Mouse (Mus musculus) limb, embryonic 15.5 days (tissue): Measurements from ENCODE around the gene Ttn. TPM values are rescaled to one million over a fixed set of nuclear protein-coding genes. Genes with fewer than 3 reads are reported as not detected.

ENCODE experiments used
- ATAC-seq: fragments of 200-750 bp; cut with Nextera tagmentation; 2 replicates; pipeline ENCODE4 v1.8.0; 2017; ENCODE audit warnings: low read depth, moderate TSS enrichment; ENCODE audit not compliant: insufficient number of reproducible peaks, low FRiP score, low TSS enrichment
- H3K27ac ChIP-seq: fragments of 300-500 bp; sonication (generic); 2 replicates; pipeline ENCODE4 v1.5.1; 2015; ENCODE audit warnings: moderate library complexity, mild to moderate bottlenecking, inconsistent platforms
- H3K27me3 ChIP-seq: fragments of 300-500 bp; sonication (generic); 2 replicates; pipeline ENCODE4 v1.6.1; 2015; ENCODE audit warnings: inconsistent platforms
- H3K36me3 ChIP-seq: fragments of 300-500 bp; sonication (generic); 2 replicates; pipeline ENCODE4 v1.6.1; 2015; ENCODE audit warnings: inconsistent platforms
- H3K4me1 ChIP-seq: fragments of 300-500 bp; sonication (generic); 2 replicates; pipeline ENCODE4 v1.6.1; 2015; ENCODE audit warnings: inconsistent platforms
- H3K4me2 ChIP-seq: fragments of 300-500 bp; sonication (generic); 2 replicates; pipeline ENCODE4 v1.6.1; 2015; ENCODE audit warnings: mild to moderate bottlenecking, inconsistent platforms
- H3K4me3 ChIP-seq: fragments of 300-500 bp; sonication (generic); 2 replicates; pipeline ENCODE4 v1.5.1; 2015; ENCODE audit warnings: mild to moderate bottlenecking, inconsistent platforms
- H3K9ac ChIP-seq: fragments of 300-500 bp; sonication (generic); 2 replicates; pipeline ENCODE4 v1.6.1; 2015; ENCODE audit warnings: inconsistent platforms
- H3K9me3 ChIP-seq: fragments of 300-500 bp; sonication (generic); 2 replicates; pipeline ENCODE4 v1.6.1; 2016; ENCODE audit warnings: inconsistent platforms
- WGBS: fragments of 180-500 bp; shearing (Covaris S2); methylation state at CpG from one replicate; pipeline ENCODE4 v1.1.7; 2015; 5-methylcytosine and 5-hydroxymethylcytosine counted together
- polyA plus RNA-seq: library from polyadenylated mRNA; unstranded; fragments of >200 nt; fragmentation: Nextera tagmentation; extraction: Ambion mirVana; gene quantifications from 2 replicates; pipeline ENCODE4 v1.2.1, GENCODE M21; 2015

The Ttn gene
- polyA plus RNA-seq, 1 experiment from 2014 or later = 102 TPM

- Histone ChIP-seq H3K4me3 (no peak overlapping the region), H3K9ac (no peak overlapping the region), H3K27me3 (no peaks in the 10 kb centered on the region), H3K27ac (no peak overlapping the region), H3K4me1 (no peaks in the 10 kb centered on the region), H3K9me3 (no peaks in the 10 kb centered on the region), H3K4me2 (no peak overlapping the region), H3K36me3 (no peaks in the 10 kb centered on the region)
- ATAC-seq = no peak
- WGBS = 91% methylated on average over 10 of the region's 10 CpGs
Measured at GRCm38 (mm10) chr2:76961420-76962044, 20.8 kb downstream of the Ttn start.

DNA sequence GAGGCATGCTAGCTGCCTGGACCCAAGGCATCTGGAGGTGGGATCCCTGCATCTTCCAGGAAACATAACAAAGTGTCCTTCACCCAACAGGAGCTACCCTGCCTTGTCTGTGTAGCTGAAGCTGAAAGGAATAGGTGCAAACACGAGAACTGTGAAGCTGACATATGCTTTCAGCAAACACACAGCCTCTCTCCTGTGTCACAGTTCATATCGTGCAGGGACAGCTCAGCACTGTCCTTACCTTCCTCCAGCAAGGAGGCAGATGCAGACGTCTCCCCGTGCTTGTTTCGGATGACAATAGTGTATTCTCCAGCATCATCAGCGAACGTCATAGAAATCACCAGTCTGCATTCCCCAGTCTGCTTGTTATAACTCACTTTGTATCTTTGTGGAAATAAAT, 32.6 kb downstream of the Ttn start:
- WGBS = 78% methylated on average over 7 of the region's 7 CpGs
- no peaks in the 10 kb centered on the region for H3K36me3 ChIP-seq
- ATAC-seq = no peak
- H3K27me3 ChIP-seq = no peaks in the 10 kb centered on the region
- no peaks in the 10 kb centered on the region for H3K9me3 ChIP-seq
- no peak overlapping the region for H3K9ac ChIP-seq
- H3K4me1 ChIP-seq = no peaks in the 10 kb centered on the region
- no peak overlapping the region for H3K4me2 ChIP-seq
- no peak overlapping the region for H3K4me3 ChIP-seq
- no peak overlapping the region for H3K27ac ChIP-seq

GRCm38 (mm10) chr2:76938515-76938914, 43.8 kb downstream of the Ttn start:
- Histone ChIP-seq H3K27me3 (no peaks in the 10 kb centered on the region), H3K36me3 (no peaks in the 10 kb centered on the region), H3K27ac (no peak overlapping the region), H3K4me3 (no peak overlapping the region), H3K4me1 (no peaks in the 10 kb centered on the region), H3K9me3 (no peaks in the 10 kb centered on the region), H3K4me2 (no peak overlapping the region), H3K9ac (no peak overlapping the region)
- WGBS = 56% methylated on average over 10 of the region's 10 CpGs
- ATAC-seq = no peak

DNA sequence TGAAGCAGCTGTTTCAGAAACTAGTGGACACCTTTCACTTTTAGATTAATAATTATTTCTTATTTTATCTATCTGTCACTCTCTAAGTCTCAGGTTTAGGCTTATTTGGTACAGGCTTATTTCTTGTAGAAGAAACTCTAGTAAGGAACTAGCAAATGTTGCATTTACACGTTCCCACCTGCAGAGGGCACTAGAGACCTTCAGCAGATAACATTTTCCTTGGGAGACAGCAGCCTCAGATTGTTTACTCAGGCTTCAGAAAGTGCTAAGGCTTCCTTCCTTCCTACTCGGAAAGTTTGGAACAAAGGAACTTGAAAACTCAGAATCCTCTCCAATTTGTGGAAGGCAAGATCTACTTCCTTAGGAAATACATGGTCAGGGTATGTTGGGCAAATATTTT, 52.6 kb downstream of the Ttn start:
- Histone ChIP-seq H3K36me3 (no peaks in the 10 kb centered on the region), H3K9ac (no peak overlapping the region), H3K9me3 (no peaks in the 10 kb centered on the region), H3K27ac (no peak overlapping the region), H3K4me3 (no peak overlapping the region), H3K4me1 (no peaks in the 10 kb centered on the region), H3K4me2 (no peak overlapping the region), H3K27me3 (no peaks in the 10 kb centered on the region)
- WGBS = 3% methylated on average over 2 of the region's 2 CpGs
- ATAC-seq = no peak

DNA sequence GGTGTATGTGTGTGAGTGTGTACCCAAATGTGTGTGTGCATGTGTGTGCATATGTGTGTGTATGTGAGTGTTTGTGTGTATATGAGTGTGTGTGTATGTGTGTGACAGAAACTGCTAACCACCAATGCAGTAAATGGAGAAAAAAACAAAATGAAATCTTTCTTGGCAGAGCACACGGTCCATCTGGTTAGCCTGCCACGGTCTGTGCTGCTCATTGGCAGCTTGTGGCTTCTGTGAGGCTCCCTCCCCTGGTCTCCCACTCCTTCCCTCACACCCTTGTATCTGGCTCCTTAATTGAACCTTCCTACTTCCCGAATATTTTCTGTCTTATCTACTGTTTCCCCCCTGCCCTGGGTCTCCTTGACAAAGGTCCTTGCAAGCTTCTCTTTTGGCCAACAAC, 53.5 kb downstream of the Ttn start:
- no peaks in the 10 kb centered on the region for H3K9me3 ChIP-seq
- no peak overlapping the region for H3K4me3 ChIP-seq
- no peak overlapping the region for H3K9ac ChIP-seq
- WGBS = 51% methylated on average over 3 of the region's 3 CpGs
- no peaks in the 10 kb centered on the region for H3K4me1 ChIP-seq
- H3K4me2 ChIP-seq = no peak overlapping the region
- ATAC-seq = no peak
- no peaks in the 10 kb centered on the region for H3K27me3 ChIP-seq
- H3K36me3 ChIP-seq = no peaks in the 10 kb centered on the region
- H3K27ac ChIP-seq = no peak overlapping the region

GRCm38 (mm10) chr2:76928298-76928697, 54.0 kb downstream of the Ttn start:
- H3K4me3 ChIP-seq = no peak overlapping the region
- 73% methylated on average over 7 of the region's 7 CpGs for WGBS
- no peaks in the 10 kb centered on the region for H3K36me3 ChIP-seq
- no peak for ATAC-seq
- H3K4me1 ChIP-seq = no peaks in the 10 kb centered on the region
- H3K4me2 ChIP-seq = no peak overlapping the region
- H3K27me3 ChIP-seq = no peaks in the 10 kb centered on the region
- H3K27ac ChIP-seq = no peak overlapping the region
- no peaks in the 10 kb centered on the region for H3K9me3 ChIP-seq
- no peak overlapping the region for H3K9ac ChIP-seq

DNA sequence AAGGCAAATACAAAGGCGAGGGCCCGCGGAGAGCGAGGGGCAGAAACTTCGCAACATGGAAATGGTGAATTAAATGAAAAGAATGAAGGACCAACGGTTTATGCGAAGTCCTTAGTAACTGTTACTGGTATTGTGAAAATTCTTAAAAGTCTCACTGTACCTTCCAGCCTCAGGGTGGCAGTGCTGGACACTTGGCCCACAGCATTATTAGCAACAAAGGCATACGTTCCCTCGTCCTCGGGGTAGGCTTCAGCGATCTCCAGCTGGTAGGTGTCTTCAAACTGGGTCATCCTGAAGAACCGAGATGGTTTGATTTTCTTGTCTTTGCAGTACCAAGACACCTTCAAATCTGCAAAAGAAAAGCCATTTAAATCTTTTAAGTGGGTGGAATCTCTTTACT, 55.4 kb downstream of the Ttn start:
- Histone ChIP-seq H3K27ac (no peak overlapping the region), H3K4me2 (no peak overlapping the region), H3K4me1 (no peaks in the 10 kb centered on the region), H3K27me3 (no peaks in the 10 kb centered on the region), H3K4me3 (no peak overlapping the region), H3K9ac (no peak overlapping the region), H3K9me3 (no peaks in the 10 kb centered on the region), H3K36me3 (no peaks in the 10 kb centered on the region)
- WGBS = 71% methylated on average over 12 of the region's 12 CpGs
- ATAC-seq = no peak

- H3K4me1 ChIP-seq = no peaks in the 10 kb centered on the region
- H3K4me2 ChIP-seq = no peak overlapping the region
- H3K4me3 ChIP-seq = no peak overlapping the region
- H3K27me3 ChIP-seq = no peaks in the 10 kb centered on the region
- no peak overlapping the region for H3K27ac ChIP-seq
- no peak for ATAC-seq
- 91% methylated on average over 10 of the region's 10 CpGs for WGBS
- H3K9me3 ChIP-seq = no peaks in the 10 kb centered on the region
- H3K36me3 ChIP-seq = no peaks in the 10 kb centered on the region
- no peak overlapping the region for H3K9ac ChIP-seq
Measured at GRCm38 (mm10) chr2:76914959-76915358, 67.4 kb downstream of the Ttn start.

- ATAC-seq = no peak
- 51% methylated on average over 15 of the region's 15 CpGs for WGBS
- Histone ChIP-seq H3K4me1 (no peaks in the 10 kb centered on the region), H3K9me3 (no peaks in the 10 kb centered on the region), H3K27ac (no peak overlapping the region), H3K27me3 (no peaks in the 10 kb centered on the region), H3K9ac (no peak overlapping the region), H3K4me3 (no peak overlapping the region), H3K4me2 (no peak overlapping the region), H3K36me3 (no peaks in the 10 kb centered on the region)
Measured at GRCm38 (mm10) chr2:76908705-76909457, 73.5 kb downstream of the Ttn start.

- WGBS = 89% methylated on average over 11 of the region's 11 CpGs
- Histone ChIP-seq H3K27ac (no peak overlapping the region), H3K27me3 (no peaks in the 10 kb centered on the region), H3K4me2 (no peak overlapping the region), H3K9ac (no peak overlapping the region), H3K36me3 (no peaks in the 10 kb centered on the region), H3K9me3 (no peaks in the 10 kb centered on the region), H3K4me1 (no peaks in the 10 kb centered on the region), H3K4me3 (no peak overlapping the region)
- no peak for ATAC-seq
Measured at GRCm38 (mm10) chr2:76903351-76903750, 79.0 kb downstream of the Ttn start.

DNA sequence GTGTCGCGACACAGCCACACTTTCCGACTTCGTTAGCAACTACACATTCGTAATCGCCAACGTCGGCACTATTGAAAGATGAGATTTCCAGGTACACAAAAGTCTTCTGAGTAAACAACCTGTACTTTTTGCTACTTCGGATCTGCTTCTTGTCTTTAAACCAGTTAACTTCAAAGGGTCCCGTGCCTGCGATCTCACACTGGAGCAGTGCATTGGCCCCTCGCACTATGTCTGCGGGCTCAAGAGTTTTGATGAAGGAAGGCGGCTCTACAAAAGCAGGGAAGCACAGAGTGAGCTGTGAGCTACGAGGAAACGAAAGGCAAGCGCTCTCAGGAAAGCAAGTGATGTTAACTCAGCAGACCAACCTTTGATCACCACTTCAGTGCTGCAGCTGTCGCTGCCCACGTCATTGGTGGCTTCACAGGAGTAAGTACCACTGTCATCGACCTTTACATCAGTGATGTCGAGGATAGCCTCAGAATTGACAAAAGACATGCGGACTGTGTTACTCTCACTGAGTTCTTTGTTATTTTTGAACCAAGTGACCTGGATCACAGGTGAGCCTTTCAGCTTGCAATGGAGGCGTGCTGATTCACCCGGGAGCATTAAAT, 80.8 kb downstream of the Ttn start:
- 85% methylated on average over 24 of the region's 24 CpGs for WGBS
- Histone ChIP-seq H3K4me3 (no peak overlapping the region), H3K27me3 (no peaks in the 10 kb centered on the region)

DNA sequence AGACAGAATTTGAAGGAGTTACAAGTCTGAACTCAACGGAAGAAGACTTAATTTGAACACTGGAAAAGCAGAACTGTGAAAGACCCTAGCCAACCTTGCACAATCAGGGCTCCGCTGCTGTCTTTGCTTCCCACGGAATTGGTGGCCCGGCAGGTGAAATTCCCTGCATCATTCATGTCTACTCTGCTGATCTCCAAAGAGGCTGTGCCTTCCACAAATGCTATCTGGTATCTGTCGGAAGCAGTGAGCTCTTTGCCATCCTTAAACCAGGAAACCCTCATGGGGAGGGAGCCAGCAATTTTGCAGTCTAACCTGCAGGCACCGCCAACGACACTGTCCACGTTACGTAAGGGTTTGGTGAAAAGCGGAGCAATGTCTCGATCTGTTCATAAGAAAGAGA, 82.5 kb downstream of the Ttn start:
- Histone ChIP-seq H3K4me3 (no peak overlapping the region), H3K4me1 (no peaks in the 10 kb centered on the region), H3K27me3 (no peaks in the 10 kb centered on the region), H3K27ac (no peak overlapping the region), H3K4me2 (no peak overlapping the region), H3K36me3 (no peaks in the 10 kb centered on the region), H3K9me3 (no peaks in the 10 kb centered on the region), H3K9ac (no peak overlapping the region)
- WGBS = 94% methylated on average over 11 of the region's 11 CpGs
- no peak for ATAC-seq

More for the DNA sequence above, 80.8 kb downstream of the Ttn start:
- H3K4me2 ChIP-seq = no peak overlapping the region
- no peaks in the 10 kb centered on the region for H3K9me3 ChIP-seq
- no peaks in the 10 kb centered on the region for H3K4me1 ChIP-seq
- no peak overlapping the region for H3K9ac ChIP-seq
- ATAC-seq = no peak
- H3K27ac ChIP-seq = no peak overlapping the region
- H3K36me3 ChIP-seq = no peaks in the 10 kb centered on the region
